Mouse (Mus musculus): ENCODE measurements around the gene Hif3a. TPM values are rescaled to one million over a fixed set of nuclear protein-coding genes. Genes with fewer than 3 reads are reported as not detected.

The Hif3a gene
- total RNA-seq, 2 experiments from 2014 or later: 4.3 to 14.4 TPM

DNA sequence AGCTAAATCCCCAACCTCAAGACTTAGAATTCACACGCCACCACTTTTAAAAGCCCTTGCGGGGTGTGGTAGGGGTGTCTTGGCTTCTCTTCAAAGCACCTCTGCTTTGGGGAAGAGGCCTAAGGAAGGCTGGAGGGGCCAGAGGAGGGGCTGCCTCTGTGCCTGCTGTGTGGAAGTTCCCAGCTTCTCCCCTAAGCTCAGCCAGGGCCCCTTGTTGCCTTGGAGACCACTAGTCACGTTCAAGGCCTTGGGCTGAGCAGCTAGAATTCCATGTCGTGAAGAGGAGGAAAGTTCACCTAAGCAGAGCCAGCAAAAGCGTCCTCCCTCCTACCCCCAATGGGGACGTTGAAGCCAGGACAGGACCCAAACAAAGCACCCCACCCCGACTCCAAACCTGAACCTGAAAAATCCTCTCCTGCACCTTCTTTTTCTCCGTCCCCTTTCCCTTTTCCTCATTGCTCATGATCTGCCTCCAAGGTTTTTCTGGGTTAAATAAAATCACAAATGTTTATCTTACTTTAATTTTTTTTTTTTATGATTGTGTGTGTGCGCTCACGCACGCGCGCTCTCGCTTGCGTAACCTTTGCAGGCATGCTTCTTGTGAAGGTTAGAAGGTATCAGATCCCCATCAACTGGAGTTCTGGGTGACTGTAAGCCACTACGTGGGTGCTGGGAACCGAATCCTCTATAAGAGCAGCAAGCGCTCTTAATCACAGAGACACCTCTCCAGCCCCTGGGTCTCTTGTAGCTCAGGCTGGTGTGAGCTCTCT, 70.4 kb downstream of the Hif3a start:
- DNase-seq: no peak

DNA sequence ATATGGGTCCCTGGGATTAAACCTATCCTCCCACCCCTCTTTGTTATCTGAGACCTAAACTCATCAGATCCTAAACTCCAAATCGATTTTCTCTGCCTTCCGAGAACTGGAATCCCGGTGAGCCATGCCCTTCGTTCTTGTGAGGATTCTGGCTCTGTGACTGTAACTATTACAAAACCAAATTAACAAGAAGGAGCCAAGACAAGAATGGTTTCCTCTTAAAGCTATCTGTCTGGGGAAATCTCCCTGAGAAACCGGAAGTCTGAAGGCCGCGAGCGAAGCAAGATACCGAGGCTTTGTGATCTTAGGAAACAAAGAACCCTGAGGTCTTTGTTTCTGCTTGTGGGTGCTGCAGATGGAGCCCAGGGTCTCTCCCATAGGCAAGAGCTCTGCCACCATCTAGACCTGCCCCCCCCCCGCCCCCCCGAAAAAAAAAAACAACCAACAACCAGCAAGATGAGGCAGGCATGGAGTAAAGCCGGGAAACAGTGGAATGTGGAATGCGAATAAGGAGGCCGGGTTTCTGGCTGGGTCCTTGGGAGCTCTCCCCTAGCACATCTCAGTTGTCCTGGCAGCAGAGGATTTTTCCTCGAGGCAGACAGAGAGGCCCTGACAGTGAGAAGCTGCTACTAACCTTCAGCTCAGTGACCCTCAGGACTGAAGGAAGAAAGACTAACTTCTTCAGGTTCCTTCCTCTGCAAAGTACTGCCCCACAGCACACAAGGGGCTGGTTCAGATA, 72.1 kb downstream of the Hif3a start:
- no peak for DNase-seq

DNA sequence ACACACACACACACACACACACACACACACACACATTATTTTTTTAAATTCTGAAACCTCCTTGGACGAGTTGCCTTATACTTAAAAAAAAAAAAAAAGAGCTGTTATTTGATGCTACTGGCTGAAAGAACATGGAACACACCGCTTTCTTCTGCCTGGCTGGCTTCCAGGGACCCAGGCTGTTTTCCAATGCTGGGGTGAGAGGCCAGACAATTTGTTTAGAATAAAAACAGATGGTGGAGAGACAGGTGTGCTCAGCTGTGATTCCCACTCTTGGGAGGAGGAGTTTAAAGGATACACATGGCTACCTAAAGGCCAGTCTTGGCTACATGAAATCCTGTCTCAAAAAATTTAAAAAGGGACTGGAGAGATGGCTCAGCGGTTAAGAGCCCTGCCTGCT, 73.8 kb downstream of the Hif3a start:
- DNase-seq: no peak

DNA sequence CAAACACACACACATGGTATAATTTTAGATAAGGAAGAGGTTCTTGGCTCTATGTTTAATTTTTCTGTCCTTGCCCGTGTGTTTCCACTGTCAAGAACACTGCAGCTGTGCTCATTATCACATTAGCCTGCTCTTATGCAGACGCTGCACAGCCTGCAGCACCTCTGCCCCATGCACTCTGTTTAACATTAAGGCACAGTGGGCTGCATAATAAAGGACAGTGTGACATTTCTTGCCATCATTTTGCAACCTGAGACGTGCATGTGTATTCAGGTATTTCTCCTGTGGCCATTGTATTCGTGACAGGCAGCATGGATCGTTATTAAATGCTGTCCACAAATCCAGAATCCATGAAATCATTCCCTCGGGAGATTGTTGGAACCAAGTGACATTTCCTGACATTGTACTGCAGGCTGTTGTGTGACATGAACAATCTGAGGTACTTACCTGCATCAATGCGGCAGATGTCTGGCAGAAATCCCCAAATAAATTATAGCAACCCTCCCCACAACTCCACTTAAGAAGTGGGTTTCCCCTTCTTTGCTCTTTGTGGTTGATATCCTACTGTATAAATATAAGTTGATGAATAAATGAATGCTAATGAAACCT, 74.6 kb downstream of the Hif3a start:
- no peak for DNase-seq

DNA sequence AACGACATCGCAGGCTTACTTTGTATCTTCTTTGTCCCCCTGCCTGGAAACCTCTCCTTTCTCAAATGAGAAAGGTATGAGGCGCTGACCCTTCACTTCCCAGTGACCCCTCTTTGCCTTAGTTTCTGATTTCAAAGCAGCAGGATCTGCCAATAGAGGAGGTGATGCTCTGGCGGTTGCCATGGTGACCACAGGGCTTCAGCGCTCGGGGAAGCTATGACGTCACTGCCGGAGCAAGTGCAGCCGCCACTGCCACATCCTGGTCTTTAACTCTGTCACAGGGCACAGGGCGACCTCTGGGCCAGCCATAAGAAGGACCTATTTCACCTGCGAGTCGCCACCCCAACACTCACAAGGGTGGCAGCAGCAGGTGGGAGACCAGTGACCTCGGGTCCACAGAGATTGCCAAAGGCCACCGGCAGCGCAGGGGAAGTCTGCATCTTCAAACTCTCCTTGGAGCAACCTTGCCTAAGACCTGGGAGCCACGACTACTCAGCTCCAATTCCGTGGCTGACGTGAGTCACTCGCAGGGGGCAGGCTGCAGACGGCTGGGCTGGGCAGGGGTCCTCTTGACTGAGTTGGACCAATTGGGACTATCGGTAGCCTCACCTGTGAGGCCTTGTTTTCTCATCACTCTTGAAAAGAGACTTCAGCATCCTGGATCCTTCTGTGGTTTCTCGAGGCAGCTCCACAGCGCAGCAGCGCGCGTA, 79.2 kb downstream of the Hif3a start, which contains the start of gene Gm42372:
Gm42372 (plus strand) TSS at position 228 of the 710 bp plus-strand sequence.
- DNase-seq: peak; percentile 80 to 86

Other genes with a start within 250 kb of the Hif3a start
- gene Strn4, start 246.5 kb downstream of the Hif3a start, total RNA-seq (2021): 100 to 1,000 TPM; 288 to 292 TPM
- 10 to 100 TPM; 41.8 to 44.7 TPM for gene Fkrp, start 245.7 kb downstream of the Hif3a start, total RNA-seq (2021)
- 1 to 10 TPM; 5.8 to 8.2 TPM for gene Prkd2, start 219.5 kb downstream of the Hif3a start, total RNA-seq (2021)
- 100 to 1,000 TPM; 146 to 149 TPM for gene Dact3, start 187.1 kb downstream of the Hif3a start, total RNA-seq (2021)
- 1 to 10 TPM; 2.4 to 2.7 TPM for gene Gng8, start 170.6 kb downstream of the Hif3a start, total RNA-seq (2021)
- not detected for gene Ptgir, start 155.9 kb downstream of the Hif3a start, total RNA-seq (2021)
- gene Calm3, start 138.3 kb downstream of the Hif3a start, total RNA-seq (2021): 1,000 to 10,000 TPM; 2,055 to 2,361 TPM
- gene Pnmal2, start 117.7 kb downstream of the Hif3a start, total RNA-seq (2021): 100 to 1,000 TPM; 345 to 361 TPM
- gene Pnmal1, start 102.7 kb downstream of the Hif3a start, total RNA-seq (2021): 100 to 1,000 TPM; 119 to 124 TPM
- 10 to 100 TPM; 55.2 to 56.6 TPM for gene Gm42372, start 79.3 kb downstream of the Hif3a start, total RNA-seq (2021)
- 1 to 10 TPM; 2.2 to 2.8 TPM for gene Ccdc8, start 69.7 kb downstream of the Hif3a start, total RNA-seq (2021)
- gene Ppp5c, start 34.5 kb downstream of the Hif3a start, total RNA-seq (2021): 100 to 1,000 TPM; 147 to 149 TPM
- gene Psg16, start 11.6 kb upstream of the Hif3a start, total RNA-seq (2021): 1 to 10 TPM; 3.0 to 3.8 TPM
- not detected for gene Ceacam3, start 87.9 kb upstream of the Hif3a start, total RNA-seq (2021)
- gene Psg29, start 141.1 kb upstream of the Hif3a start, total RNA-seq (2021): not detected